Mouse (Mus musculus) heart, embryonic 16.5 days (tissue): ENCODE measurements around the gene Arhgef10l. TPM values are rescaled to one million over a fixed set of nuclear protein-coding genes. Genes with fewer than 3 reads are reported as not detected.

Experiments
- ATAC-seq: fragments of 200-750 bp; cut with Nextera tagmentation; replicated peaks from 2 replicates; pipeline ENCODE4 v1.8.0; 2017; ENCODE audit warnings: moderate number of reproducible peaks; ENCODE audit not compliant: insufficient read depth, low FRiP score; ENCODE audit errors: extremely low read depth
- H3K27ac ChIP-seq: fragments of 300-500 bp; sonication (generic); 2 replicates; pipeline ENCODE4 v1.5.1; 2014; ENCODE audit warnings: mild to moderate bottlenecking, low read length, control low read depth, moderate library complexity
- H3K27me3 ChIP-seq: fragments of 300-500 bp; sonication (generic); 2 replicates; pipeline ENCODE4 v1.6.1; 2014; ENCODE audit warnings: low read length, mixed read lengths; ENCODE audit not compliant: control insufficient read depth, insufficient read depth
- H3K36me3 ChIP-seq: fragments of 300-500 bp; sonication (generic); 2 replicates; pipeline ENCODE4 v1.6.1; 2014; ENCODE audit not compliant: control insufficient read depth, insufficient read depth
- H3K4me1 ChIP-seq: fragments of 300-500 bp; sonication (generic); 2 replicates; pipeline ENCODE4 v1.6.1; 2014; ENCODE audit warnings: low read length, mixed read lengths; ENCODE audit not compliant: control insufficient read depth, insufficient read depth
- H3K4me2 ChIP-seq: fragments of 300-500 bp; sonication (generic); 2 replicates; pipeline ENCODE4 v1.6.1; 2014; ENCODE audit warnings: low read depth, mild to moderate bottlenecking, control low read depth, low read length
- H3K4me3 ChIP-seq: fragments of 300-500 bp; sonication (generic); 2 replicates; pipeline ENCODE4 v1.5.1; 2014; ENCODE audit warnings: mild to moderate bottlenecking, control low read depth, low read length
- H3K9ac ChIP-seq: fragments of 300-500 bp; sonication (generic); 2 replicates; pipeline ENCODE4 v1.6.1; 2014; ENCODE audit warnings: low read length, control low read depth
- H3K9me3 ChIP-seq: fragments of 300-500 bp; sonication (generic); replicated peaks from 2 replicates; pipeline ENCODE4 v1.6.1; 2016; ENCODE audit warnings: low read length; ENCODE audit not compliant: control insufficient read depth
- WGBS: fragments of 180-500 bp; shearing (Covaris S2); extraction: QIAGEN DNeasy Blood & Tissue Kit; methylation state at CpG from one replicate; pipeline ENCODE4 v1.1.7; 2014; 5-methylcytosine and 5-hydroxymethylcytosine counted together
- polyA plus RNA-seq: library from polyadenylated mRNA; unstranded; fragments of >200 nt; fragmentation: Nextera tagmentation; extraction: Ambion mirVana; gene quantifications from 2 replicates; pipeline ENCODE4 v1.2.1, GENCODE M21; 2015

Arhgef10l gene
- polyA plus RNA-seq, 1 experiment from 2014 or later, result 18.6 TPM

GRCm38 (mm10) chr4:140684881-140685303 lies 19.1 kb upstream of the Arhgef10l start:
- no peak overlapping the region for H3K4me3 ChIP-seq

GRCm38 (mm10) chr4:140684141-140684871 lies 18.5 kb upstream of the Arhgef10l start:
- Histone ChIP-seq H3K36me3 (no peaks in the 10 kb centered on the region), H3K4me1 (peaks cover 15% of the 10 kb centered on the region), H3K27me3 (no peaks in the 10 kb centered on the region), H3K4me2 (peak overlapping the region; percentile 52), H3K9ac (no peak overlapping the region), H3K4me3 (peak overlapping the region; percentile 10; the same call in 1 of the 2 replicates), H3K9me3 (no peaks in the 10 kb centered on the region), H3K27ac (peak overlapping the region; percentile 50)
- WGBS, result 5% methylated on average over 16 of the region's 16 CpGs
- peak; percentile 49 for ATAC-seq

More at GRCm38 (mm10) chr4:140684881-140685303, 19.1 kb upstream of the Arhgef10l start:
- Histone ChIP-seq H3K9ac (no peak overlapping the region), H3K27ac (peak overlapping the region; percentile 50; the same call in 1 of the 2 replicates), H3K9me3 (no peaks in the 10 kb centered on the region), H3K27me3 (no peaks in the 10 kb centered on the region), H3K4me2 (peak overlapping the region; percentile 52), H3K36me3 (no peaks in the 10 kb centered on the region), H3K4me1 (peaks cover 12% of the 10 kb centered on the region)
- 45% methylated on average over 6 of the region's 6 CpGs for WGBS
- ATAC-seq, result no peak

- Histone ChIP-seq H3K4me2 (peak overlapping the region; percentile 52; the same call in 1 of the 2 replicates), H3K4me3 (no peak overlapping the region), H3K9ac (no peak overlapping the region), H3K9me3 (no peaks in the 10 kb centered on the region), H3K27ac (peak overlapping the region; percentile 37; the same call in 1 of the 2 replicates), H3K4me1 (peaks cover 15% of the 10 kb centered on the region), H3K36me3 (no peaks in the 10 kb centered on the region), H3K27me3 (no peaks in the 10 kb centered on the region)
- no peak for ATAC-seq
- WGBS, result 34% methylated on average over 8 of the region's 8 CpGs
These were observed 17.8 kb upstream of the Arhgef10l start for GRCm38 (mm10) chr4:140683608-140684007.

- Histone ChIP-seq H3K9ac (no peak overlapping the region), H3K9me3 (no peaks in the 10 kb centered on the region), H3K4me3 (no peak overlapping the region), H3K27me3 (no peaks in the 10 kb centered on the region), H3K27ac (peak overlapping the region; percentile 31; the same call in 1 of the 2 replicates), H3K4me2 (no peak overlapping the region), H3K4me1 (peaks cover 15% of the 10 kb centered on the region), H3K36me3 (no peaks in the 10 kb centered on the region)
- no peak for ATAC-seq
- 30% methylated on average over 8 of the region's 8 CpGs for WGBS
These were observed 15.1 kb upstream of the Arhgef10l start for GRCm38 (mm10) chr4:140680731-140681397.

GRCm38 (mm10) chr4:140679723-140680380 lies 14.0 kb upstream of the Arhgef10l start:
- Histone ChIP-seq H3K9me3 (no peaks in the 10 kb centered on the region), H3K9ac (0 out of 2 replicates have a peak overlapping the region, but pooled peaks have one; percentile 50), H3K4me1 (peaks cover 15% of the 10 kb centered on the region), H3K27me3 (no peaks in the 10 kb centered on the region), H3K36me3 (no peaks in the 10 kb centered on the region), H3K4me3 (peak overlapping the region; percentile 30; the same call in 1 of the 2 replicates), H3K4me2 (peak overlapping the region; percentile 56), H3K27ac (no peak overlapping the region)
- 21% methylated on average over 16 of the region's 18 CpGs for WGBS
- no peak for ATAC-seq

- ATAC-seq, result 0 out of 2 replicates have a peak, but pooled peaks have one; percentile 19
- WGBS, result 16% methylated on average over 5 of the region's 5 CpGs
- Histone ChIP-seq H3K4me3 (no peak overlapping the region), H3K27ac (no peak overlapping the region), H3K9me3 (no peaks in the 10 kb centered on the region), H3K27me3 (no peaks in the 10 kb centered on the region), H3K36me3 (no peaks in the 10 kb centered on the region), H3K4me1 (peaks cover 9% of the 10 kb centered on the region), H3K4me2 (no peak overlapping the region), H3K9ac (no peak overlapping the region; the same call in 1 of the 2 replicates)
These were observed 13.2 kb upstream of the Arhgef10l start for GRCm38 (mm10) chr4:140679038-140679437.

- Histone ChIP-seq H3K36me3 (no peaks in the 10 kb centered on the region), H3K4me1 (peaks cover under 1% of the 10 kb centered on the region; the same call in 1 of the 2 replicates), H3K9me3 (no peaks in the 10 kb centered on the region), H3K4me2 (no peak overlapping the region), H3K27ac (no peak overlapping the region), H3K27me3 (no peaks in the 10 kb centered on the region), H3K9ac (no peak overlapping the region), H3K4me3 (no peak overlapping the region)
- ATAC-seq, result peak; percentile 61; the same call in 1 of the 2 replicates
- WGBS, result 29% methylated on average over 12 of the region's 13 CpGs
These were observed 8.6 kb upstream of the Arhgef10l start for GRCm38 (mm10) chr4:140674345-140674926.

GRCm38 (mm10) chr4:140673527-140674264 lies 7.9 kb upstream of the Arhgef10l start:
- Histone ChIP-seq H3K4me1 (no peaks in the 10 kb centered on the region), H3K9ac (no peak overlapping the region), H3K27ac (no peak overlapping the region), H3K9me3 (no peaks in the 10 kb centered on the region), H3K4me3 (no peak overlapping the region), H3K36me3 (no peaks in the 10 kb centered on the region), H3K27me3 (no peaks in the 10 kb centered on the region), H3K4me2 (no peak overlapping the region)
- 65% methylated on average over 12 of the region's 12 CpGs for WGBS
- peak; percentile 29; the same call in 1 of the 2 replicates for ATAC-seq
